Mouse (Mus musculus) ZHBTc4 (cell line): ENCODE measurements at regions not wholly inside any gene's neighbourhood (a gene's known extent, or its start where the extent isn't known, plus 50 kb on each side); places are given as distances from the start of the nearest gene placed in this dataset.

Experiments used
- DNase-seq: peaks from one replicate; pipeline ENCODE4 v3.0.0-alpha.2; 2011; ENCODE audit warnings: low read depth, low spot score

DNA sequence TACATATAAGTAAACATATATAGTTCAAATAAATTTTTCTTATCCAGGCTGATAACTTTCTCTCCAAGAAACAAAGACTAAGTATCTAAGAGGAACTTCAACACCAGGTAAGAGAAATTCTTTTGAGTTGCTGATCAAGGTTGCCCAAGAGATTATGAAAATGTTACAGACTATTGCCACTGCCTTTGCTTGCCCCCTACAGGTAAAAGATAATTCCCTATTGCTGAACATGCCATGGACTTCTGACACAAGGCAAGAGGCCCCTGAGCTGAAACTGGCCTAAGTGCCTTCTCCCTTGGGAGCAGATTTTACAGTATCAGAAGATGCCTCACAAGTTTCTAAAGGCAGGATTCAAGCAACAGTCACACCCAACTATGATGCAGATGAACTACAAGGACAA lies 2914.2 kb upstream of the Gm6569 start:
- no peak for DNase-seq

DNA sequence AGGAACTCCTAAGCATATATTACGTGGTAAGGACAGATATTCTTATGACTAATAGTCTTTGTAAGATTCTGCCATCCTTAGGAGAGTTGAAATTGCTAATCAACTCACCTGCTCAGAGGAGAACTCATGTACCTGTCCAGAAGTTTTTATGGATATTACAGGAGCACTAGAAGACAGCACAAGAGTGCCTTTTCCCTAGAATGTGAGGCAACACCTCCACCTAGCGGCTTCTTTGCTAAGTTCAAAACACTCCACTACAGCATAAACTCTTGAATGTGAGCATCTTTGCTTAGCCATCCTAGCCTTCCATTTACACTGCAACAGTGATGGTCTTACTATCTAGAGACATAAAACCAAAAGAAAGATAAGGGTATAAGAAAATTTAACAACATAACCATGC lies 2913.5 kb upstream of the Gm6569 start:
- peak; percentile 61 for DNase-seq
